Mouse (Mus musculus): ENCODE results near the gene Slc22a14.
"Not testable (repeated sequence)": the region's sequence is repeated elsewhere in the genome, so short reads cannot be mapped to it uniquely, and the experiment has no call there.

Slc22a14 gene

GRCm38 (mm10) chr9:119323260-119323645 lies 42.1 kb downstream of the Slc22a14 start:
- no peak for DNase-seq (ENCODE audit: extremely low read depth, low read depth)

- DNase-seq (ENCODE audit: extremely low read depth, low read depth): peak; percentile 99
These were observed 42.8 kb downstream of the Slc22a14 start, which contains the start of gene Oxsr1 for GRCm38 (mm10) chr9:119322289-119323259. Oxsr1 (minus strand) TSS chr9:119322427.

GRCm38 (mm10) chr9:119321392-119322229 lies 43.7 kb downstream of the Slc22a14 start:
- no peak for DNase-seq (ENCODE audit: extremely low read depth, low read depth)

GRCm38 (mm10) chr9:119320946-119321345 lies 44.4 kb downstream of the Slc22a14 start:
- DNase-seq (ENCODE audit: extremely low read depth, low read depth): no peak

GRCm38 (mm10) chr9:119320446-119320845 lies 44.9 kb downstream of the Slc22a14 start:
- DNase-seq (ENCODE audit: extremely low read depth, low read depth): no peak

- DNase-seq (ENCODE audit: extremely low read depth, low read depth): no peak
These were observed 46.5 kb downstream of the Slc22a14 start for GRCm38 (mm10) chr9:119318891-119319290.

GRCm38 (mm10) chr9:119313096-119313495 lies 52.3 kb downstream of the Slc22a14 start:
- no peak for DNase-seq (ENCODE audit: extremely low read depth, low read depth)

- no peak for DNase-seq (ENCODE audit: extremely low read depth, low read depth)
These were observed 56.3 kb downstream of the Slc22a14 start for GRCm38 (mm10) chr9:119309067-119309466.

- no peak for DNase-seq (ENCODE audit: extremely low read depth, low read depth)
These were observed 59.5 kb downstream of the Slc22a14 start for GRCm38 (mm10) chr9:119305863-119306262.

GRCm38 (mm10) chr9:119298563-119298962 lies 66.8 kb downstream of the Slc22a14 start:
- DNase-seq (ENCODE audit: extremely low read depth, low read depth): no peak

GRCm38 (mm10) chr9:119297696-119298095 lies 67.7 kb downstream of the Slc22a14 start:
- DNase-seq (ENCODE audit: extremely low read depth, low read depth): no peak

GRCm38 (mm10) chr9:119290791-119291190 lies 74.6 kb downstream of the Slc22a14 start:
- no peak for DNase-seq (ENCODE audit: extremely low read depth, low read depth)

GRCm38 (mm10) chr9:119280894-119281682 lies 84.3 kb downstream of the Slc22a14 start:
- no peak for DNase-seq (ENCODE audit: extremely low read depth, low read depth)

- DNase-seq (ENCODE audit: extremely low read depth, low read depth): no peak
These were observed 87.3 kb downstream of the Slc22a14 start for GRCm38 (mm10) chr9:119278031-119278430.

GRCm38 (mm10) chr9:119276321-119276720 lies 89.0 kb downstream of the Slc22a14 start:
- DNase-seq (ENCODE audit: extremely low read depth, low read depth): no peak

- DNase-seq (ENCODE audit: extremely low read depth, low read depth): not testable (repeated sequence)
These were observed 90.5 kb downstream of the Slc22a14 start for GRCm38 (mm10) chr9:119274814-119275213.

GRCm38 (mm10) chr9:119271496-119271895 lies 93.9 kb downstream of the Slc22a14 start:
- DNase-seq (ENCODE audit: extremely low read depth, low read depth): no peak

GRCm38 (mm10) chr9:119268588-119269145 lies 96.7 kb downstream of the Slc22a14 start:
- DNase-seq (ENCODE audit: extremely low read depth, low read depth): no peak

- no peak for DNase-seq (ENCODE audit: extremely low read depth, low read depth)
These were observed 97.2 kb downstream of the Slc22a14 start for GRCm38 (mm10) chr9:119268120-119268519.

GRCm38 (mm10) chr9:119266121-119266395 lies 99.3 kb downstream of the Slc22a14 start:
- not testable (repeated sequence) for DNase-seq (ENCODE audit: extremely low read depth, low read depth)

Data from MEL-GATA-1-ER (cell line).